Mouse (Mus musculus): ENCODE data around the gene Faap20. TPM values are rescaled to one million over a fixed set of nuclear protein-coding genes. Genes with fewer than 3 reads are reported as not detected.

Faap20 gene
- polyA plus RNA-seq, 1 experiment from 2014 or later, result 96.4 TPM

- Histone ChIP-seq H3K36me3 (replicated peaks) (no peaks in the 10 kb centered on the region), H3K4me2 (peak overlapping the region; percentile 72), H3K27ac (peak overlapping the region; percentile 92), H3K27me3 (no peaks in the 10 kb centered on the region), H3K4me3 (replicated peaks) (peak overlapping the region; percentile 97), H3K9ac (peak overlapping the region; percentile 76), H3K4me1 (peaks cover 40% of the 10 kb centered on the region), H3K9me3 (no peaks in the 10 kb centered on the region)
- WGBS, result under 1% methylated on average over 74 of the region's 116 CpGs
- ATAC-seq (ENCODE audit: low FRiP score), result peak; percentile 99
These were observed 26.6 kb upstream of the Faap20 start for GRCm38 (mm10) chr4:155222841-155223593.

DNA sequence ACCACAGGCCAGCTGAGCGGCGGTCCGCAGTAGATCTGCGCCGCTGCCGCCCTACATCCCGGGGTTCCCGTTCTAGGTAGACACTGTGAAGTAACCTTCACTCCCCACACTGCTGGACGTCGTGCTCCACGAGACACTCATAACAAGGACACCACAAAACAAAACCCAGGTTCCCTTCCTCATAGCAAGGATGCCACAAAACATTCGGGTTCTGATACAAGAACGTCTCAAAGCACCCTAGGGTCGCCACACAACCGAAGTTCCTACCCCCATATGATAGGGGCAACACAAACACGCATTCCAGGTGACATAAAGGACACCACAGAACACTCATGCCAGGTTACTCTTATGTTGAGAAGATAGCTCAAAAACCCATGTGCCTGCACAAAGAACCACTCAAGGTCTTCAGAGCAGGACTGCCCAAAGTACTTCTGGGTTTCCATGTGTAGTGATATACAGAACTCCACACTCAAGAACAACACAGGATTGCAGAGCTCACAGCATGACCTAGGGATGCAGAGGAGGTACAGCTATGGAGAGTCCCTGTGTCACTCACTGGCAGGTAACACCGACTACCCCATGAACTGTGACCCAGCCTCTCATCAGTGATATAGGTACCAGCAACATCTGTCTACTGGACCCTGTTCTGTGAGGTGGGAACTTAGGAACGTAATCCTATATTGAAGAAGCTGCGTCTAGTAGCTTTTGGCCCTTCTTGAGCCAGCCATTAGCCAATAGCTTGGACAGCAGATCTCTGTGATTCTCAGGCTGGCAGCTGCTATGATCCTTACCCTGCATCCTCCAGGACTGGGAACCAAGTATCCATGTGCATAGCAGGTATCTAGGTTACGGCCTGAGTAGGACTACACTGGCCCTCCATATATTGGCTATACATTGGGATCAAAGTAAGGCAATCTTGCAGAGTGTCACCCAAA, 25.7 kb upstream of the Faap20 start:
- peak overlapping the region; percentile 92 for H3K27ac ChIP-seq
- H3K36me3 ChIP-seq (replicated peaks), result no peaks in the 10 kb centered on the region
- peak overlapping the region; percentile 97 for H3K4me3 ChIP-seq (replicated peaks)
- 34% methylated on average over 20 of the region's 20 CpGs for WGBS
- no peak for ATAC-seq (ENCODE audit: low FRiP score)
- no peaks in the 10 kb centered on the region for H3K9me3 ChIP-seq
- peak overlapping the region; percentile 76 for H3K9ac ChIP-seq
- H3K4me2 ChIP-seq, result peak overlapping the region; percentile 72
- H3K4me1 ChIP-seq, result peaks cover 32% of the 10 kb centered on the region
- no peaks in the 10 kb centered on the region for H3K27me3 ChIP-seq

DNA sequence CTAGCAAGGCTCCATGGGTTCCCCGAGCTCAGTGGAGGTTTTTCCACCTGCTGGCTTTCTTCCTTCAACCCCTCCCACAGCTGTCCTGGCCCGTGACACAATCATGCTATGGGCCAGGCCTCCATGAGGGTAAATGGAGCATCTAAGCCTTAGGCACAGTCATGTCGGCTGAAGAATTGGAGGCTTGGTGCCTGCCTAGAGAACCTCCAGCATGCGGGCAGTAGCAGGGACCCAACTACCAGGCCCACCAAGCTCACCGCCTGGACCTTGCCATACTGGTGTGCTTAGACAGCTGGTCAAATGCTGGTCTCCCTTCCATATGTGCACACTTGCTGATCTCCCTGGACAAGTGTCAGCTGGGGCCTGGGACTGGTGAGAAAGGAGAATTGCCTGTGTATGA, 23.7 kb upstream of the Faap20 start:
- Histone ChIP-seq H3K27me3 (no peaks in the 10 kb centered on the region), H3K4me1 (peaks cover 11% of the 10 kb centered on the region), H3K9ac (no peak overlapping the region), H3K36me3 (replicated peaks) (no peaks in the 10 kb centered on the region), H3K4me3 (replicated peaks) (no peak overlapping the region), H3K27ac (no peak overlapping the region), H3K9me3 (no peaks in the 10 kb centered on the region), H3K4me2 (no peak overlapping the region)
- WGBS, result 81% methylated on average over 5 of the region's 5 CpGs
- ATAC-seq (ENCODE audit: low FRiP score), result no peak

GRCm38 (mm10) chr4:155227986-155228385, 21.6 kb upstream of the Faap20 start:
- H3K9me3 ChIP-seq, result no peaks in the 10 kb centered on the region
- WGBS, result 86% methylated on average over 4 of the region's 4 CpGs
- peaks cover 5% of the 10 kb centered on the region for H3K4me1 ChIP-seq
- no peak overlapping the region for H3K9ac ChIP-seq
- no peak overlapping the region for H3K4me3 ChIP-seq (replicated peaks)
- H3K27me3 ChIP-seq, result no peaks in the 10 kb centered on the region
- no peak for ATAC-seq (ENCODE audit: low FRiP score)
- H3K27ac ChIP-seq, result no peak overlapping the region
- no peak overlapping the region for H3K4me2 ChIP-seq
- H3K36me3 ChIP-seq (replicated peaks), result no peaks in the 10 kb centered on the region

- H3K4me1 ChIP-seq, result peaks cover 6% of the 10 kb centered on the region
- no peak overlapping the region for H3K4me2 ChIP-seq
- no peaks in the 10 kb centered on the region for H3K27me3 ChIP-seq
- H3K9me3 ChIP-seq, result no peaks in the 10 kb centered on the region
- H3K4me3 ChIP-seq (replicated peaks), result no peak overlapping the region
- no peak for ATAC-seq (ENCODE audit: low FRiP score)
- H3K27ac ChIP-seq, result no peak overlapping the region
- H3K9ac ChIP-seq, result no peak overlapping the region
- 84% methylated on average over 5 of the region's 5 CpGs for WGBS
- no peaks in the 10 kb centered on the region for H3K36me3 ChIP-seq (replicated peaks)
These were observed 21.1 kb upstream of the Faap20 start for GRCm38 (mm10) chr4:155228461-155228860.

DNA sequence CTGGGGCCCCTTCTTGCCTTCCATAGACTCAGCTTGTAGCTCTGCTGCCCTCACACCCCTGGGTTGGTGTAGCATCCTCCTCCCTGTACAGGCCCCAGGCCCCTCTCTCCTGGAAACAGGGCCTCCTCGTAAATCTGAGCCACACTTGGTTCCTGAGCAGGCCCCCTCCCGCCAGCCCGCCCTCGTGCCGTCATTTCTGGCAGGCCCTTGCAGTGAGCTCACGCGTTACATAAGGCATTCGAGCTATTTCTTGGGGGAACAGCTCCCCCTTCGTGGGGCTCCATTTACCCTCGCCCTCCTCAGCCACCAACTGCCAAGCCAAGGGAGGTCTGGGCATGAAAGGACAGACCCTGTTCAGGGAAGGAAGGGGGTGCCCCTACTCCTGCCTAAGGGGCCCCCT, 15.7 kb upstream of the Faap20 start:
- H3K9ac ChIP-seq, result peak overlapping the region; percentile 41
- no peaks in the 10 kb centered on the region for H3K27me3 ChIP-seq
- H3K4me3 ChIP-seq (replicated peaks), result no peak overlapping the region
- ATAC-seq (ENCODE audit: low FRiP score), result peak; percentile 14; the same call in 1 of the 2 replicates
- no peak overlapping the region for H3K4me2 ChIP-seq
- WGBS, result 29% methylated on average over 10 of the region's 10 CpGs
- H3K4me1 ChIP-seq, result peaks cover 34% of the 10 kb centered on the region
- H3K27ac ChIP-seq, result peak overlapping the region; percentile 94
- no peaks in the 10 kb centered on the region for H3K36me3 ChIP-seq (replicated peaks)
- H3K9me3 ChIP-seq, result no peaks in the 10 kb centered on the region

GRCm38 (mm10) chr4:155234371-155235310, 15.0 kb upstream of the Faap20 start:
- ATAC-seq (ENCODE audit: low FRiP score), result no peak
- WGBS, result 70% methylated on average over 8 of the region's 8 CpGs

GRCm38 (mm10) chr4:155235311-155236119, 14.1 kb upstream of the Faap20 start:
- H3K9ac ChIP-seq, result peak overlapping the region; percentile 52
- H3K9me3 ChIP-seq, result no peaks in the 10 kb centered on the region
- 15% methylated on average over 18 of the region's 18 CpGs for WGBS
- H3K4me3 ChIP-seq (replicated peaks), result 0 out of 2 replicates have a peak overlapping the region, but pooled peaks have one; percentile 14
- peak overlapping the region; percentile 46 for H3K4me2 ChIP-seq
- H3K36me3 ChIP-seq (replicated peaks), result no peaks in the 10 kb centered on the region
- ATAC-seq (ENCODE audit: low FRiP score), result peak; percentile 82
- H3K27me3 ChIP-seq, result no peaks in the 10 kb centered on the region
- peak overlapping the region; percentile 94 for H3K27ac ChIP-seq
- peaks cover 34% of the 10 kb centered on the region for H3K4me1 ChIP-seq

More at GRCm38 (mm10) chr4:155234371-155235310, 15.0 kb upstream of the Faap20 start:
- Histone ChIP-seq H3K9ac (peak overlapping the region; percentile 41), H3K27me3 (no peaks in the 10 kb centered on the region), H3K4me1 (peaks cover 34% of the 10 kb centered on the region), H3K27ac (peak overlapping the region; percentile 94), H3K9me3 (no peaks in the 10 kb centered on the region), H3K4me3 (replicated peaks) (no peak overlapping the region), H3K4me2 (peak overlapping the region; percentile 46), H3K36me3 (replicated peaks) (no peaks in the 10 kb centered on the region)

- peaks cover 34% of the 10 kb centered on the region for H3K4me1 ChIP-seq
These were observed 12.7 kb upstream of the Faap20 start for GRCm38 (mm10) chr4:155236737-155237385.

DNA sequence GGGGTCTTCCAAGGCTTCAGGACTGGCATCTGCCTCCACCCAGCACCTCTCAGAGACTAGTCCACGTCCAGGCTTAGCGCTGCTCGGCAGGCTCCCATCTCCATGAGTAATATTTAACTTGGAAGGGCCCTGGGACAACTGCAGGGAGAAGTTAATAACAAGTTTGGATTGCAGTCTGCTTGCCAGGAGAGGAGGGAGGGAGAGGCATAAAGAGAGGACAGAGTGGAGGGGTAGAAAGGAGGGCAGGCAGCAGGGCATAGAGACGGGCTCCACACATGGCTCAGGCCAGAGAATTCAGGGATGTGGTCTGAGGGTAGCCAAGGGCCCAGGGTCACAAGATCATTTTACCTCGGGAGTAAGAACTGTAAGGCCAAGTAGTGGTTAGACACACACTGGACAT, 11.3 kb upstream of the Faap20 start:
- WGBS, result 88% methylated on average over 5 of the region's 5 CpGs
- H3K4me2 ChIP-seq, result no peak overlapping the region
- 0 out of 2 replicates have a peak, but pooled peaks cover 9% of the 10 kb centered on the region for H3K27me3 ChIP-seq
- ATAC-seq (ENCODE audit: low FRiP score), result no peak
- peaks cover 33% of the 10 kb centered on the region for H3K4me1 ChIP-seq
- H3K9me3 ChIP-seq, result no peaks in the 10 kb centered on the region
- no peaks in the 10 kb centered on the region for H3K36me3 ChIP-seq (replicated peaks)
- no peak overlapping the region for H3K9ac ChIP-seq
- H3K27ac ChIP-seq, result no peak overlapping the region
- no peak overlapping the region for H3K4me3 ChIP-seq (replicated peaks)

More at GRCm38 (mm10) chr4:155236737-155237385, 12.7 kb upstream of the Faap20 start:
- Histone ChIP-seq H3K4me3 (replicated peaks) (no peak overlapping the region), H3K27me3 (0 out of 2 replicates have a peak, but pooled peaks cover 5% of the 10 kb centered on the region), H3K9ac (no peak overlapping the region), H3K27ac (0 out of 2 replicates have a peak overlapping the region, but pooled peaks have one; percentile 13), H3K9me3 (no peaks in the 10 kb centered on the region), H3K4me2 (no peak overlapping the region), H3K36me3 (replicated peaks) (no peaks in the 10 kb centered on the region)
- 84% methylated on average over 12 of the region's 12 CpGs for WGBS
- ATAC-seq (ENCODE audit: low FRiP score), result no peak

Measured in forebrain, embryonic 12.5 days (tissue).